Mouse (Mus musculus) brain, embryonic 14.5 days (tissue): Measurements from ENCODE around the gene Vkorc1.

Source experiments
- CTCF ChIP-seq: fragments of 200-500 bp; IDR thresholded peaks from 2 replicates; pipeline ENCODE4 v1.5.1; 2012; ENCODE audit warnings: inconsistent platforms, mild to moderate bottlenecking, moderate library complexity, borderline replicate concordance; ENCODE audit not compliant: insufficient read depth, insufficient read length; ENCODE audit errors: extremely low read depth
- POLR2A ChIP-seq: fragments of 200-500 bp; IDR thresholded peaks from 2 replicates; pipeline ENCODE4 v1.6.1; 2012; ENCODE audit warnings: mild to moderate bottlenecking, inconsistent platforms, borderline replicate concordance; ENCODE audit not compliant: poor library complexity, insufficient read depth, insufficient read length, severe bottlenecking; ENCODE audit errors: extremely low read depth

DNA sequence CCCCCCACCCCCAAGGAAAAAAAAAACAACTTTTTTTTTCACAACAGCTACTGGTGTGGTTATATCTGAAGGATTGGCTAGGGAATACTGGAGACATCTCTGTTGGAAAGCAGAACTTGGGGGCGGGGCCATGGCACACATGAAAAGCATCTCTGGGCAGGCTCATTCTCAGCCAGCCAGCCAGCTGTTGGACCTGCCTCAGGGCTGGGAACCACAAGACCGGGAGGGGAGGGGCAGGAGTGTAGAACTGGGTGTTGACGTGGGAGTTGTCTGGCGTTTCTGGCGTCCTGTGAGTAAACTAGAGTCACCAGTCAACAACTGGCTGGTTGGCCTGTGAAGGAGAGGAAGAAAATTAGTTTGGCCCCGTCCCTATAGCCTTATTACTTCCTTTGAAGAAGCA is 9.5 kb downstream of the Vkorc1 start:
- no peak for TF ChIP-seq CTCF
- TF ChIP-seq POLR2A = no peak
